Mouse (Mus musculus) limb, embryonic 15.5 days (tissue): Measurements from ENCODE around the gene Esp6. TPM values are rescaled to one million over a fixed set of nuclear protein-coding genes. Genes with fewer than 3 reads are reported as not detected.
"Not testable (repeated sequence)": the region's sequence is repeated elsewhere in the genome, so short reads cannot be mapped to it uniquely, and the experiment has no call there.

ENCODE experiments used
- ATAC-seq: fragments of 200-750 bp; cut with Nextera tagmentation; 2 replicates; pipeline ENCODE4 v1.8.0; 2017; ENCODE audit warnings: low read depth, moderate TSS enrichment; ENCODE audit not compliant: insufficient number of reproducible peaks, low FRiP score, low TSS enrichment
- H3K27ac ChIP-seq: fragments of 300-500 bp; sonication (generic); 2 replicates; pipeline ENCODE4 v1.5.1; 2015; ENCODE audit warnings: moderate library complexity, mild to moderate bottlenecking, inconsistent platforms
- H3K27me3 ChIP-seq: fragments of 300-500 bp; sonication (generic); 2 replicates; pipeline ENCODE4 v1.6.1; 2015; ENCODE audit warnings: inconsistent platforms
- H3K36me3 ChIP-seq: fragments of 300-500 bp; sonication (generic); 2 replicates; pipeline ENCODE4 v1.6.1; 2015; ENCODE audit warnings: inconsistent platforms
- H3K4me1 ChIP-seq: fragments of 300-500 bp; sonication (generic); 2 replicates; pipeline ENCODE4 v1.6.1; 2015; ENCODE audit warnings: inconsistent platforms
- H3K4me2 ChIP-seq: fragments of 300-500 bp; sonication (generic); 2 replicates; pipeline ENCODE4 v1.6.1; 2015; ENCODE audit warnings: mild to moderate bottlenecking, inconsistent platforms
- H3K4me3 ChIP-seq: fragments of 300-500 bp; sonication (generic); 2 replicates; pipeline ENCODE4 v1.5.1; 2015; ENCODE audit warnings: mild to moderate bottlenecking, inconsistent platforms
- H3K9ac ChIP-seq: fragments of 300-500 bp; sonication (generic); 2 replicates; pipeline ENCODE4 v1.6.1; 2015; ENCODE audit warnings: inconsistent platforms
- H3K9me3 ChIP-seq: fragments of 300-500 bp; sonication (generic); 2 replicates; pipeline ENCODE4 v1.6.1; 2016; ENCODE audit warnings: inconsistent platforms
- WGBS: fragments of 180-500 bp; shearing (Covaris S2); methylation state at CpG from one replicate; pipeline ENCODE4 v1.1.7; 2015; 5-methylcytosine and 5-hydroxymethylcytosine counted together
- polyA plus RNA-seq: library from polyadenylated mRNA; unstranded; fragments of >200 nt; fragmentation: Nextera tagmentation; extraction: Ambion mirVana; gene quantifications from 2 replicates; pipeline ENCODE4 v1.2.1, GENCODE M21; 2015

Esp6 gene
- polyA plus RNA-seq: not detected in 2 replicates

DNA sequence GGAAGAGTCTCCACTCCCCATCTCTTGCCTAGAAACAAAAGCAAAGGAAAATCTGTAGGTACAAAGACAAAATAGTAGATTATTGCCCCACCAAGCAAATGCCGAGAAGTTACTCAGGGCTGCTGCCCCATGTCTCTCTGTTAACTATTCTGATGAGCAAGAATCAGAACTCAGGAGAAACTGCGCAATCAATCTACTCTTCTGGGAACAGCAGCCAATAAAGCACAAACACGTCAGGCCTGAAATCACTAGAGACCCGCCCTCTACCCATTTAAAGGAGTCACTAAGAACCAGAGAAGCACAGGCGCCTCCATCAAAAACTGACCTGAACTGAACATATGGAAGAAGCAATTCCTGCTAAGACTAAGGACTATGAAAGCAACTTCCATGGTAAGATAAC lies at the start of gene Esp6:
Gene Esp6 (plus strand): TSS at position 301 of the 400 bp plus-strand sequence.
- H3K36me3 ChIP-seq: no peaks in the 10 kb centered on the region
- 78% methylated on average over 5 of the region's 5 CpGs for WGBS
- no peaks in the 10 kb centered on the region for H3K9me3 ChIP-seq
- ATAC-seq: no peak
- H3K4me2 ChIP-seq: no peak within 1 kb of the TSS
- H3K27me3 ChIP-seq: no peaks in the 10 kb centered on the region
- H3K9ac ChIP-seq: no peak within 1 kb of the TSS
- H3K27ac ChIP-seq: no peak within 1 kb of the TSS
- no peaks in the 10 kb centered on the region for H3K4me1 ChIP-seq
- no peak within 1 kb of the TSS for H3K4me3 ChIP-seq

DNA sequence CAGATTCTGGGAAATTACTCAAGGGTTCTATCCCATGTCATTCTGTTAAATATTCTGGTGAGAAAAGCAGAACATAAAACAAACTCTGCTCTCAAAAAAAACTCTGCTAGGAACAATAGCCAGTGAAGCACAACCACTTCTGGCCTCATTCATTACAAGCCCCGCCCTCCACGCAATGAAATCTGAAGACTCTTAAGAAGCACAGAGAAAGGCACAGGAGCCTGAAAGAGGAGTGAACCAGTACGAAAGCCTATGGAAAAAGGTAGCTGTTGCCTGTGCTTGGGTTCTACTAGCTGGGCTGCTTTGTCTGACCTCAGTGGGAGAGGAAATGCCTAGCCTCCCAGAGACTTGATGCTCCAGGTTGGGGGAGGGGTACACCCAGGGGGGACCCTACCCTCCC lies 41.5 kb upstream of the Esp6 start, which contains the start of gene Esp8:
Gene Esp8 (plus strand): TSS at position 205 of the 400 bp plus-strand sequence.
- Histone ChIP-seq H3K27ac (no peak within 1 kb of the TSS), H3K27me3 (no peaks in the 10 kb centered on the region), H3K9ac (no peak within 1 kb of the TSS), H3K4me3 (no peak within 1 kb of the TSS), H3K36me3 (no peaks in the 10 kb centered on the region), H3K4me1 (no peaks in the 10 kb centered on the region), H3K9me3 (no peaks in the 10 kb centered on the region), H3K4me2 (no peak within 1 kb of the TSS)
- 61% methylated on average over 3 of the region's 3 CpGs for WGBS
- no peak for ATAC-seq

DNA sequence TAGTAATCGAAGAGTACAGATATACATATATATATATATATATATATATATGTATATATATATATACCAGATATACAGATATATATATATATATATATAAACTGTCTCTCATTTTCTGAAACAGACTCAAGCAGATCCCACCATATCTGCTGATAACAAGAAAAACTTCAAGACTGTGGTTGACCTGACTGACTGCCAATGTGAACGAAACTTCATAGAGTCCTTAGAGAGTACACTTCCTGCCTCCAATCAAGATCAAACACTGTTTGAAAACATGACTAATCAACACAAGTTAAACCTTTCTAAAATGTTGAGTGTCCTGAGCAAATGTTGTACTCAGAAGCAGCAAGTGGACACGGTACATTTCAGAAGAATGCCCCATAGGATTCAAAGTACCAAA lies 31.5 kb upstream of the Esp6 start:
- Histone ChIP-seq H3K9me3 (no peaks in the 10 kb centered on the region), H3K9ac (no peak overlapping the region), H3K27ac (no peak overlapping the region), H3K4me1 (no peaks in the 10 kb centered on the region), H3K36me3 (no peaks in the 10 kb centered on the region), H3K27me3 (no peaks in the 10 kb centered on the region), H3K4me3 (no peak overlapping the region), H3K4me2 (no peak overlapping the region)
- WGBS: 82% methylated on average over 3 of the region's 3 CpGs
- no peak for ATAC-seq

GRCm38 (mm10) chr17:40531147-40531546 lies 30.2 kb upstream of the Esp6 start:
- Histone ChIP-seq H3K36me3 (no peaks in the 10 kb centered on the region), H3K27me3 (no peaks in the 10 kb centered on the region), H3K4me3 (no peak overlapping the region), H3K4me2 (no peak overlapping the region), H3K4me1 (no peaks in the 10 kb centered on the region), H3K9ac (no peak overlapping the region), H3K9me3 (no peaks in the 10 kb centered on the region), H3K27ac (no peak overlapping the region)
- 75% methylated on average over 1 of the region's 1 CpGs for WGBS
- no peak for ATAC-seq

GRCm38 (mm10) chr17:40547005-40547404 lies 14.3 kb upstream of the Esp6 start:
- not testable (repeated sequence) for H3K27ac ChIP-seq, H3K27me3 ChIP-seq, H3K9ac ChIP-seq, H3K36me3 ChIP-seq, ATAC-seq, H3K9me3 ChIP-seq, H3K4me1 ChIP-seq, H3K4me2 ChIP-seq, H3K4me3 ChIP-seq
- WGBS: 69% methylated on average over 5 of the region's 5 CpGs

DNA sequence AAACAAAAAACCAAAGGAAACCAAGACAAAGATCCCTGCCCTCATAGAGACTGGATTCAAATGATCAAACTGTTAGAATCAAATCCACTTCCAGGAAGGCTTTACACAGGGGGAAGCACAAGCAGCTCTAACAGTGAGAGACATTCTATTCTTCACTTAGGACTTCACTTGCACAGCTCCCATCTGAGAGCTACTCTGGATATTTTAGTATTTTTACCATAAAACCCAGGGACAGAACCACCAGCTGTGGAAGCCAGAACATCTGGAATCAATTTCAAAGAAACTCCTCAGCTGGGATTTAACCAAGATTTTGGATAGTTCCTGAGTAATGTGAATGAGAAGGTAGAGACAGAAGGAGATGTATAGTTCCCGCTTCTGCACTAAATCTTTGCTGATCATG lies 7.8 kb upstream of the Esp6 start:
- Histone ChIP-seq H3K4me1 (no peaks in the 10 kb centered on the region), H3K9me3 (no peaks in the 10 kb centered on the region), H3K9ac (no peak overlapping the region), H3K36me3 (no peaks in the 10 kb centered on the region), H3K4me2 (no peak overlapping the region), H3K27ac (no peak overlapping the region), H3K27me3 (no peaks in the 10 kb centered on the region), H3K4me3 (no peak overlapping the region)
- ATAC-seq: no peak
- 37% methylated on average over 1 of the region's 1 CpGs for WGBS

DNA sequence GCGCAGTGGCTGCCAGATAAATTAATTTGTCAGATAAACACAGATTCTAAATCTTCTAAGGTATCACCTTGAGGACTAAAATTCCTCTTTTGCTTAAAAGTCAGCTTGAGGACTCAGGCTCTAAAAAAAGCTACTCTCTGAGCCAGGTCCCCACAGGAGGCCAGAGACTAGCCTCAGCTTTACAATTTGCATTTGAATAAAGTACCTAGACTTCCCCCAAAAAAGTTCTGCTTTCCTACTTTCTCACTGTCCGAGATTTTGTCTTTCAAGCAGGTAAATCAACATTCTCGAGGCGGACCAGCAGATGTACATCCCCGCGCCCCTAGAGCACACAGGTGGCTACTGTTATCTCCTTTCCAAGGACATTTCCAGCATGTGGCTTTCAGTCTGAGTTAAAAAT lies 22.6 kb downstream of the Esp6 start:
- WGBS: 52% methylated on average over 6 of the region's 6 CpGs

DNA sequence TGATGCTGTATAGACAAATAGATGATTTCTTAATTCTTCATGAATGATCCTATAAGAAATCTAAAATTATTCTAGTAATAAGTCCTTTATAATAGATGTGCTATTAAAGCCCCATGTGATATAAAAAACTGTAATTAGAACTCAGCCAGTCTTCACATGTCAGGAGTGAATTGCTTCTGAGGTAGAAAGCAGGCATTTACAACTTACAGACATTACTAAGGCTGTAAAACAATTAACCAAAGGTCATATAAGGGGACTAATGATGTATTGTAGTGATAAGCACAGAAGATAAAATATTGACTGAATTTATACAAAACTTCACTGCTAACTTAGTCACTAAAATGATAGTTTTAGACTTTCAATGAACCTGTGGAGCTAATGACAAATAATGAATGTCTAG lies 30.0 kb downstream of the Esp6 start:
- H3K27ac ChIP-seq: no peak overlapping the region
- H3K36me3 ChIP-seq: no peaks in the 10 kb centered on the region
- no peak overlapping the region for H3K4me3 ChIP-seq
- ATAC-seq: no peak
- no peaks in the 10 kb centered on the region for H3K9me3 ChIP-seq
- H3K4me1 ChIP-seq: no peaks in the 10 kb centered on the region
- no peak overlapping the region for H3K9ac ChIP-seq
- H3K4me2 ChIP-seq: no peak overlapping the region
- H3K27me3 ChIP-seq: no peaks in the 10 kb centered on the region

More for the DNA sequence above, 22.6 kb downstream of the Esp6 start:
- not testable (repeated sequence) for H3K4me3 ChIP-seq, H3K4me1 ChIP-seq, H3K9me3 ChIP-seq, H3K27ac ChIP-seq, H3K36me3 ChIP-seq, H3K4me2 ChIP-seq, H3K27me3 ChIP-seq, H3K9ac ChIP-seq, ATAC-seq

DNA sequence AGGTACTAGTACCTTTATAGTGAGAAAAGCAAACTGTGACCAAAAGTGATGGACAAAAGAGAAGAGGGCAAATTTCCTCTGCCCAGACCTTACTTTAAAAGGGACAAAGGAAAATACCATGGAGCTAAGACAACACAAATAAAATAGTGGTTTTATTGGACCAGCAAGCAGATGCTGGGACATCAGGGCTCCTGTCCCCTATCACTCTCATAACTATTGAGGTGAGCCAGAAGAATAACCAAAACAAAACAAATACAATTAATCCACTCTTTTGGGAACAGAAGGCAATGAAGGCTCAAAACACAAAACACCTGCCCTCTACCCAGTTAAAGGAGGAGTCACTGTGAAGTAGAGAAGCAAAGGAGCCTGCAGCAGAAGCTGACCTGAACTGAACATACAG lies 37.0 kb downstream of the Esp6 start, which contains the start of gene Esp4:
Gene Esp4 (plus strand): TSS at position 301 of the 400 bp plus-strand sequence.
- no peak for ATAC-seq
- Histone ChIP-seq H3K4me2 (no peak within 1 kb of the TSS), H3K4me3 (no peak within 1 kb of the TSS), H3K4me1 (no peaks in the 10 kb centered on the region), H3K27ac (no peak within 1 kb of the TSS), H3K9ac (no peak within 1 kb of the TSS), H3K36me3 (no peaks in the 10 kb centered on the region), H3K9me3 (no peaks in the 10 kb centered on the region), H3K27me3 (no peaks in the 10 kb centered on the region)

Other genes with a start within 250 kb of the Esp6 start
- 0.12 TPM in 1 of 2 replicates, not detected in the other for gene Crisp1, start 242.3 kb upstream of the Esp6 start, polyA plus RNA-seq
- gene Esp8, start 41.5 kb upstream of the Esp6 start, polyA plus RNA-seq: not detected in 2 replicates
- gene Esp4, start 37.1 kb downstream of the Esp6 start, polyA plus RNA-seq: not detected in 2 replicates
- gene Esp3, start 70.6 kb downstream of the Esp6 start, polyA plus RNA-seq: not detected in 2 replicates
- gene Esp1, start 165.6 kb downstream of the Esp6 start, polyA plus RNA-seq: not detected in 2 replicates
- not detected in 2 replicates for gene Crisp2, start 245.5 kb downstream of the Esp6 start, polyA plus RNA-seq
- gene Rhag, start 249.6 kb downstream of the Esp6 start, polyA plus RNA-seq: 0.67 and 1.9 TPM in 2 replicates